Mouse (Mus musculus) liver, embryonic 14.5 days (tissue): ENCODE results near the gene Tmem121. TPM values are rescaled to one million over a fixed set of nuclear protein-coding genes. Genes with fewer than 3 reads are reported as not detected.

Source experiments
- ATAC-seq: fragments of 200-750 bp; cut with Nextera tagmentation; 2 replicates; pipeline ENCODE4 v1.8.0; 2017; ENCODE audit warnings: moderate number of reproducible peaks, mild to moderate bottlenecking, moderate library complexity; ENCODE audit not compliant: insufficient read depth
- DNase-seq, 3 experiments: peaks; one replicate each; pipeline ENCODE4 v3.0.0-alpha.2; 2012 to 2013; ENCODE audit warnings: low read depth in 3 of 3, low spot score in 3 of 3
- H3K27ac ChIP-seq: fragments of 300-500 bp; sonication (generic); 2 replicates; pipeline ENCODE4 v1.5.1; 2014; ENCODE audit warnings: moderate library complexity, mild to moderate bottlenecking, control low read depth, inconsistent platforms
- H3K27me3 ChIP-seq: fragments of 300-500 bp; sonication (generic); 2 replicates; pipeline ENCODE4 v1.6.1; 2014; ENCODE audit warnings: mild to moderate bottlenecking, low read length, moderate library complexity; ENCODE audit not compliant: control insufficient read depth, insufficient read depth
- H3K36me3 ChIP-seq: fragments of 300-500 bp; sonication (generic); replicated peaks from 2 replicates; pipeline ENCODE4 v1.6.1; 2014; ENCODE audit warnings: low read depth; ENCODE audit not compliant: control insufficient read depth, insufficient read depth
- H3K4me1 ChIP-seq, 2 experiments: fragments of 200-500 bp in 1 of 2; fragments of 300-500 bp in 1 of 2; sonication (generic) in 1 of 2; replicated peaks; 2 replicates each; pipeline ENCODE4 v1.6.1; 2012 to 2014; ENCODE audit warnings: antibody characterized with exemption in 1 of 2, inconsistent platforms in 1 of 2, low read length in 1 of 2; ENCODE audit not compliant: control insufficient read depth in 2 of 2, insufficient read depth in 2 of 2
- H3K4me2 ChIP-seq: fragments of 300-500 bp; sonication (generic); 2 replicates; pipeline ENCODE4 v1.6.1; 2014; ENCODE audit warnings: low read depth, mild to moderate bottlenecking, control low read depth, moderate library complexity
- H3K4me3 ChIP-seq, 2 experiments: fragments of 200-500 bp in 1 of 2; fragments of 300-500 bp in 1 of 2; sonication (generic) in 1 of 2; 2 replicates each; pipeline ENCODE4 v1.5.1; 2012 to 2014; ENCODE audit warnings: low read depth in 2 of 2, low read length in 2 of 2, mild to moderate bottlenecking in 2 of 2, control low read depth in 1 of 2, inconsistent platforms in 1 of 2, moderate library complexity in 1 of 2; ENCODE audit not compliant: insufficient read depth in 1 of 2
- H3K9ac ChIP-seq: fragments of 300-500 bp; sonication (generic); replicated peaks from 2 replicates; pipeline ENCODE4 v1.6.1; 2014; ENCODE audit warnings: mild to moderate bottlenecking, control low read depth, moderate library complexity
- H3K9me3 ChIP-seq: fragments of 300-500 bp; sonication (generic); 2 replicates; pipeline ENCODE4 v1.6.1; 2016; ENCODE audit warnings: low read length, mixed read lengths; ENCODE audit not compliant: control insufficient read depth
- CTCF ChIP-seq: IDR thresholded peaks from 2 replicates; pipeline ENCODE4 v1.5.1; 2016; ENCODE audit warnings: antibody characterized with exemption, low read depth, control low read depth
- EP300 ChIP-seq: IDR thresholded peaks from 2 replicates; pipeline ENCODE4 v1.6.1; 2016; ENCODE audit warnings: antibody characterized with exemption, low read depth
- WGBS: fragments of 180-500 bp; shearing (Covaris S2); extraction: QIAGEN DNeasy Blood & Tissue Kit; methylation state at CpG from one replicate; pipeline ENCODE4 v1.1.7; 2014; ENCODE audit not compliant: insufficient replicate concordance; 5-methylcytosine and 5-hydroxymethylcytosine counted together
- polyA plus RNA-seq, 2 experiments: library from polyadenylated mRNA; depleted of rRNA in 1 of 2; stranded (reverse) in 1 of 2; unstranded in 1 of 2; fragments of >200 nt; fragmentation: Nextera tagmentation in 1 of 2; extraction: Ambion mirVana in 1 of 2; gene quantifications; 2 replicates each; pipeline versions ENCODE4 v1.2.1 to v1.2.3; 2012 to 2014

The Tmem121 gene
- polyA plus RNA-seq, 2 experiments, result 0.11 to 0.29 TPM

GRCm38 (mm10) chr12:113150591-113150990 is 35.1 kb upstream of the Tmem121 start:
- no peaks in the 10 kb centered on the region for H3K36me3 ChIP-seq
- H3K4me2 ChIP-seq, result no peak overlapping the region
- ATAC-seq (no peak), DNase-seq (no peak)
- H3K27me3 ChIP-seq, result peaks cover 20% of the 10 kb centered on the region
- H3K4me1 ChIP-seq, result peaks cover 23 to 28% of the 10 kb centered on the region in 2 experiments
- H3K9ac ChIP-seq, result no peak overlapping the region
- WGBS, result 24% methylated on average over 4 of the region's 4 CpGs
- no peak overlapping the region for H3K4me3 ChIP-seq
- no peaks in the 10 kb centered on the region for H3K9me3 ChIP-seq
- TF ChIP-seq EP300 (no peak), CTCF (no peak)
- no peak overlapping the region for H3K27ac ChIP-seq

- Histone ChIP-seq H3K27ac (no peak overlapping the region), H3K36me3 (no peaks in the 10 kb centered on the region), H3K4me2 (no peak overlapping the region; the same call in 1 of the 2 replicates), H3K9ac (no peak overlapping the region), H3K4me3 (no peak overlapping the region), H3K27me3 (peaks cover 20% of the 10 kb centered on the region), H3K4me1 (peaks cover 23 to 28% of the 10 kb centered on the region in 2 experiments), H3K9me3 (no peaks in the 10 kb centered on the region)
- 45% methylated on average over 8 of the region's 8 CpGs for WGBS
- ATAC-seq (no peak), DNase-seq (no peak)
- TF ChIP-seq EP300 (no peak), CTCF (no peak)
Measured at GRCm38 (mm10) chr12:113151046-113151445, 34.7 kb upstream of the Tmem121 start.

- WGBS, result 2% methylated on average over 36 of the region's 36 CpGs
- Histone ChIP-seq H3K4me1 (peaks cover 24 to 29% of the 10 kb centered on the region in 2 experiments), H3K4me3 (peak overlapping the region; percentile 45 to 52), H3K27ac (no peak overlapping the region), H3K27me3 (peaks cover 16% of the 10 kb centered on the region), H3K4me2 (peak overlapping the region; percentile 82), H3K9me3 (no peaks in the 10 kb centered on the region), H3K9ac (peak overlapping the region; percentile 31), H3K36me3 (no peaks in the 10 kb centered on the region)
- ATAC-seq (no peak), DNase-seq (no peak)
- TF ChIP-seq EP300 (no peak), CTCF (no peak)
Measured at GRCm38 (mm10) chr12:113151661-113152271, 34.0 kb upstream of the Tmem121 start.

GRCm38 (mm10) chr12:113152272-113152661 is 33.5 kb upstream of the Tmem121 start:
- peak overlapping the region; percentile 31 for H3K9ac ChIP-seq
- ATAC-seq (no peak), DNase-seq (no peak)
- TF ChIP-seq EP300 (no peak), CTCF (no peak)
- no peaks in the 10 kb centered on the region for H3K36me3 ChIP-seq
- 5% methylated on average over 19 of the region's 19 CpGs for WGBS
- peaks cover 15% of the 10 kb centered on the region for H3K27me3 ChIP-seq
- peaks cover 29 to 31% of the 10 kb centered on the region in 2 experiments for H3K4me1 ChIP-seq
- peak overlapping the region; percentile 45 to 52 for H3K4me3 ChIP-seq
- H3K9me3 ChIP-seq, result no peaks in the 10 kb centered on the region
- H3K4me2 ChIP-seq, result peak overlapping the region; percentile 82
- H3K27ac ChIP-seq, result no peak overlapping the region

GRCm38 (mm10) chr12:113152991-113153525 is 32.7 kb upstream of the Tmem121 start:
- Histone ChIP-seq H3K27me3 (peaks cover 15% of the 10 kb centered on the region), H3K9me3 (no peaks in the 10 kb centered on the region), H3K27ac (no peak overlapping the region), H3K4me3 (no peak overlapping the region), H3K36me3 (no peaks in the 10 kb centered on the region), H3K4me1 (peaks cover 29 to 31% of the 10 kb centered on the region in 2 experiments), H3K4me2 (peak overlapping the region; percentile 82; the same call in 1 of the 2 replicates), H3K9ac (no peak overlapping the region)
- 75% methylated on average over 6 of the region's 6 CpGs for WGBS
- TF ChIP-seq EP300 (no peak), CTCF (no peak)
- ATAC-seq, result no peak
- no peak for DNase-seq
